Mouse (Mus musculus) stomach, postnatal 0 days (tissue): ENCODE measurements around the gene Fam19a3. TPM values are rescaled to one million over a fixed set of nuclear protein-coding genes. Genes with fewer than 3 reads are reported as not detected.
A peak's percentile ranks its signal among the peaks of the same experiment; 100 is the strongest.
"Not testable (repeated sequence)": the region's sequence is repeated elsewhere in the genome, so short reads cannot be mapped to it uniquely, and the experiment has no call there.

ENCODE experiments used
- ATAC-seq: fragments of 200-750 bp; cut with Nextera tagmentation; 2 replicates; pipeline ENCODE4 v1.8.0; 2017; ENCODE audit not compliant: low FRiP score, low TSS enrichment
- DNase-seq: peaks from one replicate; pipeline ENCODE4 v3.0.0-alpha.2; 2016; ENCODE audit warnings: low spot score
- H3K27ac ChIP-seq: fragments of 300-500 bp; sonication (generic); replicated peaks from 2 replicates; pipeline ENCODE4 v1.5.1; 2014; ENCODE audit warnings: mild to moderate bottlenecking, control low read depth
- H3K27me3 ChIP-seq: fragments of 300-500 bp; sonication (generic); 2 replicates; pipeline ENCODE4 v1.6.1; 2014; ENCODE audit warnings: low read length; ENCODE audit not compliant: control insufficient read depth, insufficient read depth
- H3K36me3 ChIP-seq: fragments of 300-500 bp; sonication (generic); 2 replicates; pipeline ENCODE4 v1.6.1; 2014; ENCODE audit warnings: low read length, mixed read lengths; ENCODE audit not compliant: control insufficient read depth, insufficient read depth
- H3K4me1 ChIP-seq: fragments of 300-500 bp; sonication (generic); replicated peaks from 2 replicates; pipeline ENCODE4 v1.6.1; 2014; ENCODE audit warnings: antibody characterized with exemption; ENCODE audit not compliant: control insufficient read depth, insufficient read depth
- H3K4me2 ChIP-seq: fragments of 300-500 bp; sonication (generic); replicated peaks from 2 replicates; pipeline ENCODE4 v1.6.1; 2014; ENCODE audit warnings: low read depth, mild to moderate bottlenecking, control low read depth, moderate library complexity
- H3K4me3 ChIP-seq: fragments of 300-500 bp; sonication (generic); 2 replicates; pipeline ENCODE4 v1.5.1; 2014; ENCODE audit warnings: low read depth, low read length, control low read depth
- H3K9ac ChIP-seq: fragments of 300-500 bp; sonication (generic); 2 replicates; pipeline ENCODE4 v1.6.1; 2014; ENCODE audit warnings: mild to moderate bottlenecking, low read length, control low read depth, mixed read lengths
- H3K9me3 ChIP-seq: fragments of 300-500 bp; sonication (generic); 2 replicates; pipeline ENCODE4 v1.6.1; 2016; ENCODE audit warnings: low read length; ENCODE audit not compliant: control insufficient read depth
- CTCF ChIP-seq: IDR thresholded peaks from 2 replicates; pipeline ENCODE4 v1.5.1; 2016; ENCODE audit warnings: antibody characterized with exemption, low read depth, mild to moderate bottlenecking, moderate library complexity
- EP300 ChIP-seq: optimal IDR thresholded peaks from 2 replicates; pipeline ENCODE3; 2016; ENCODE audit warnings: antibody characterized with exemption
- WGBS: fragments of 180-500 bp; shearing (Covaris S2); extraction: QIAGEN DNeasy Blood & Tissue Kit; methylation state at CpG from one replicate; pipeline ENCODE4 v1.1.7; 2014; 5-methylcytosine and 5-hydroxymethylcytosine counted together
- polyA plus RNA-seq: library from polyadenylated mRNA; unstranded; fragments of >200 nt; fragmentation: Nextera tagmentation; extraction: Ambion mirVana; gene quantifications from 2 replicates; pipeline ENCODE4 v1.2.1, GENCODE M21; 2015

Fam19a3 gene
- polyA plus RNA-seq, 1 experiment from 2014 or later, result not detected

GRCm38 (mm10) chr3:104817481-104817990, 35.9 kb upstream of the Fam19a3 start:
- TF ChIP-seq CTCF, result peak; percentile 12; the same call in 1 of the 2 replicates
- TF ChIP-seq EP300, result no peak
- ATAC-seq (peak; percentile 78), DNase-seq (peak; percentile 77)
- peaks cover 4% of the 10 kb centered on the region; the same call in 1 of the 2 replicates for H3K4me1 ChIP-seq
- H3K9me3 ChIP-seq, result no peaks in the 10 kb centered on the region
- peak overlapping the region; percentile 96 for H3K27ac ChIP-seq
- no peaks in the 10 kb centered on the region for H3K36me3 ChIP-seq
- H3K9ac ChIP-seq, result peak overlapping the region; percentile 94
- peak overlapping the region; percentile 86 for H3K4me2 ChIP-seq
- under 1% methylated on average over 41 of the region's 46 CpGs for WGBS
- H3K4me3 ChIP-seq, result peak overlapping the region; percentile 94
- H3K27me3 ChIP-seq, result no peaks in the 10 kb centered on the region

DNA sequence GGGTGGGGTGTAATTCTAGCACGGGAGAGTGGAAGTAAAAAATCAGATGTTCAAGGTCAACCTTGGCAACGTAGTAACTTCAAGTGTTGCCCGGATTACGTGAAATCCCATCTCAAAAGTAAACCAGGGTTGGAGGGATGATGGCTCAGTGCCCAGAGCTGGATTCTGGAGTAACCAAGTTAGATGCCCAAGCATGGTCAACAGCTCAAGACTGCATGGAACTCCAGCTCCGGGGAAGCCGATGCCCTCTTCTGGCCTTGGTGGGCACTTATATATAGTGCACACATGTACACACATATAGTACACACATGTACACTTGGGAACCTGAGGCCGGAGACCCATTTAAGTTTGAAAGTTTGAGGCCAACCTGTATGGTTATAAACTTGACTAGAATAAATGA, 34.5 kb upstream of the Fam19a3 start:
- no peak overlapping the region for H3K9ac ChIP-seq
- no peak overlapping the region for H3K4me3 ChIP-seq
- H3K9me3 ChIP-seq, result no peaks in the 10 kb centered on the region
- no peak overlapping the region for H3K4me2 ChIP-seq
- TF ChIP-seq CTCF, result peak; percentile 37; the same call in 1 of the 2 replicates
- no peak for TF ChIP-seq EP300
- no peaks in the 10 kb centered on the region for H3K36me3 ChIP-seq
- no peak for ATAC-seq
- no peak for DNase-seq
- H3K4me1 ChIP-seq, result peaks cover 4% of the 10 kb centered on the region; the same call in 1 of the 2 replicates
- 83% methylated on average over 7 of the region's 7 CpGs for WGBS
- no peaks in the 10 kb centered on the region for H3K27me3 ChIP-seq
- no peak overlapping the region for H3K27ac ChIP-seq

- Histone ChIP-seq H3K27ac (no peak overlapping the region), H3K4me2 (no peak overlapping the region), H3K27me3 (no peaks in the 10 kb centered on the region), H3K4me1 (peaks cover 4% of the 10 kb centered on the region; the same call in 1 of the 2 replicates), H3K9ac (no peak overlapping the region), H3K9me3 (no peaks in the 10 kb centered on the region), H3K4me3 (no peak overlapping the region), H3K36me3 (no peaks in the 10 kb centered on the region)
- no peak for ATAC-seq
- 73% methylated on average over 2 of the region's 2 CpGs for WGBS
- TF ChIP-seq CTCF, result no peak
- no peak for TF ChIP-seq EP300
- no peak for DNase-seq
Measured at GRCm38 (mm10) chr3:104815346-104815745, 33.7 kb upstream of the Fam19a3 start.

DNA sequence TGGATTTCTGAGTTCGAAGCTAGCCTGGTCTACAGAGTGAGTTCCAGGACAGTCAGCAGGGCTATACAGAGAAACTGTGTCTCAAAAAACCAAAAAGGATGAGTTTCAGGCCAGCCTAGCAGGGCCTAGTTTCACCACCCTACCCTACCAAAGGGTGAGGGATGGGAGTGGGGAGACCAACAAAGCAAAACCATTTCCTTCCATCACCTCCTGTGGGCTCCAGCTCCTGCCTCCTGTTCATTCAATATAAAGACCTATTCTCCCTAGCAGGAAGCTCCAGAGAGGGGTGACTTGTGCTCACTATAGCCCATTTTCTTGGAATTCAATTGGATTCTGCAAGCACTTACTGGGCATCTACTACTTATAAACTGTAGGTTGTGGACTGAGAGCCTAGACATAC, 33.1 kb upstream of the Fam19a3 start:
- no peaks in the 10 kb centered on the region for H3K9me3 ChIP-seq
- H3K4me1 ChIP-seq, result peaks cover 4% of the 10 kb centered on the region; the same call in 1 of the 2 replicates
- H3K4me3 ChIP-seq, result no peak overlapping the region
- no peaks in the 10 kb centered on the region for H3K27me3 ChIP-seq
- TF ChIP-seq CTCF, result no peak
- TF ChIP-seq EP300, result no peak
- no peak for ATAC-seq
- H3K27ac ChIP-seq, result no peak overlapping the region
- H3K36me3 ChIP-seq, result no peaks in the 10 kb centered on the region
- 87% methylated on average over 1 of the region's 1 CpGs for WGBS
- no peak overlapping the region for H3K9ac ChIP-seq
- H3K4me2 ChIP-seq, result no peak overlapping the region
- no peak for DNase-seq

DNA sequence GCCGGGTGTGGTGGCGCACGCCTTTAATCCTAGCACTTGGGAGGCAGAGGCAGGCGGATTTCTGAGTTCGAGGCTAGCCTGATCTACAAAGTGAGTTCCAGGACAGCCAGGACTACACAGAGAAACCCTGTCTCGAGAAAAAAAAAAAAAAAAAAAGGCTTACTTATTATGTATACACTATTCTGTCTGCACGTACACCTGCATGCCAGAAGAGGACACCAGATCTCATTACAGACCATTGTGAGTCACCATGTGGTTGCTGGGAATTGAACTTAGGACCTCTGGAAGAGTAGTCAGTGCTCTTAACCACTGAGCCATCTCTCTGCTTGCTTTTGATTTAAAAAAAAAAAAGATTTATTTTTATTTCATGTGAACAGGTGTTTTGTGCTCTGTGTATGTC, 31.6 kb upstream of the Fam19a3 start:
- 86% methylated on average over 7 of the region's 7 CpGs for WGBS
- H3K4me1 ChIP-seq, DNase-seq, H3K9ac ChIP-seq, H3K4me2 ChIP-seq, H3K9me3 ChIP-seq, H3K27ac ChIP-seq, H3K4me3 ChIP-seq, ATAC-seq, H3K27me3 ChIP-seq, H3K36me3 ChIP-seq: not testable (repeated sequence)

GRCm38 (mm10) chr3:104812254-104812653, 30.6 kb upstream of the Fam19a3 start:
- no peak for TF ChIP-seq CTCF
- no peak for TF ChIP-seq EP300
- H3K36me3 ChIP-seq, result no peaks in the 10 kb centered on the region
- H3K27me3 ChIP-seq, result no peaks in the 10 kb centered on the region
- H3K9ac ChIP-seq, result no peak overlapping the region
- H3K9me3 ChIP-seq, result no peaks in the 10 kb centered on the region
- ATAC-seq (no peak), DNase-seq (no peak)
- H3K4me2 ChIP-seq, result no peak overlapping the region
- WGBS, result 73% methylated on average over 4 of the region's 4 CpGs
- no peak overlapping the region for H3K27ac ChIP-seq
- H3K4me1 ChIP-seq, result peaks cover 3% of the 10 kb centered on the region; the same call in 1 of the 2 replicates
- H3K4me3 ChIP-seq, result no peak overlapping the region
